Mouse (Mus musculus) adrenal gland, postnatal 4 days (tissue): ENCODE results near the gene Arl4c. TPM values are rescaled to one million over a fixed set of nuclear protein-coding genes. Genes with fewer than 3 reads are reported as not detected.
"Not testable (repeated sequence)": the region's sequence is repeated elsewhere in the genome, so short reads cannot be mapped to it uniquely, and the experiment has no call there.

Experiments
- DNase-seq, 2 experiments: peaks; one replicate each; pipeline ENCODE4 v3.0.0; 2021 to 2022; ENCODE audit warnings: low spot score in 2 of 2, mixed read lengths in 2 of 2
- total RNA-seq, 2 experiments: library from RNA; stranded (reverse); gene quantifications; 2 replicates each; pipeline ENCODE4 v1.2.3; 2021

Gene Arl4c
- total RNA-seq, 2 experiments from 2014 or later = 19.0 to 24.8 TPM

DNA sequence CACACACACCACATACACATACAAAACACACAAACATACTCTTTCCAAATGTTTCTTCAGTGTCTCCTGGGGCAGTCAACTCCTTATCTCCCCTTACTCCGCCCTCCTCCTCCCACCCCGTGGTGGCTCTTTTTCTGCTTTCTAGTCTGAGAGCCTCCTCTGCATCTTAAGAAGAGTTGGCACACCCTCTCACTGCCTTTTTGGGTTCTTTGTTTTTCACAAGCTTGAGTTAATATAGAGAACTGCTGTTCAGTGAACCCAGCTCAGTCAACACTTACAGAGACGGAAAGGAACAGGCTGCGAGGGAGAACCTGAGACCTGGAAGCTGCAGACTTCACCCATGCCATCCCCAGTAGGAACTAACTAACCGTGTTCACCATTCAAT is 45.9 kb downstream of the Arl4c start:
- DNase-seq = no peak

DNA sequence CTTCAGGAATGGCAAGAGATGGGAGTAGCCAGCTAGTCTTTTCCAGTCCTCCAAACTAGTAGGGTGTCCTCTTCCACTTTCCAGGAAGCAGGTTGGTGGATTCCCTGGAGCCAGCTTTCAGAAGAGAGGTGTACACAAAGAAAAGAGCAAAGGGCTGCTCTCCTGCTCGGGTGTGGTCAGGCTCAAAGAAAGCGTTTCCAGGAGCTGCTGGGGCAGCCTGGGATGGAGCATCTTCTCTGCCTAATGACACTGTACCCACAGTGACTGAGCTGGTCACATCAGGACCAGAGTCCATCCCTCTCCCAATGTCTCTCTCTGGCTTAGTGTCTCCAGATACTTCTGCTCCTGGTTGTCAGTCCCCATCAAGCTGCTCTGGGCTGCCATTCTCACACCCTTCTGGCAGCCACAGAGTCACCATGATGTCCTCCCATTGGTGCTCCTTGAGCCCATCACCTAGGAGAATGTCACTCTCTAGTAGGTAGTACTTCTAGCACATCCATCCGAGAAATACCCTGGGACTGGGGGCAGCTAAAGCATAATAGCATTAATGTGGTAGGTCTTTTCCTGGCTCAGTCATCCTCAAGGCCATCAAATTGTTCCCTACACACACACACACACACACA is 46.4 kb downstream of the Arl4c start:
- no peak for DNase-seq

DNA sequence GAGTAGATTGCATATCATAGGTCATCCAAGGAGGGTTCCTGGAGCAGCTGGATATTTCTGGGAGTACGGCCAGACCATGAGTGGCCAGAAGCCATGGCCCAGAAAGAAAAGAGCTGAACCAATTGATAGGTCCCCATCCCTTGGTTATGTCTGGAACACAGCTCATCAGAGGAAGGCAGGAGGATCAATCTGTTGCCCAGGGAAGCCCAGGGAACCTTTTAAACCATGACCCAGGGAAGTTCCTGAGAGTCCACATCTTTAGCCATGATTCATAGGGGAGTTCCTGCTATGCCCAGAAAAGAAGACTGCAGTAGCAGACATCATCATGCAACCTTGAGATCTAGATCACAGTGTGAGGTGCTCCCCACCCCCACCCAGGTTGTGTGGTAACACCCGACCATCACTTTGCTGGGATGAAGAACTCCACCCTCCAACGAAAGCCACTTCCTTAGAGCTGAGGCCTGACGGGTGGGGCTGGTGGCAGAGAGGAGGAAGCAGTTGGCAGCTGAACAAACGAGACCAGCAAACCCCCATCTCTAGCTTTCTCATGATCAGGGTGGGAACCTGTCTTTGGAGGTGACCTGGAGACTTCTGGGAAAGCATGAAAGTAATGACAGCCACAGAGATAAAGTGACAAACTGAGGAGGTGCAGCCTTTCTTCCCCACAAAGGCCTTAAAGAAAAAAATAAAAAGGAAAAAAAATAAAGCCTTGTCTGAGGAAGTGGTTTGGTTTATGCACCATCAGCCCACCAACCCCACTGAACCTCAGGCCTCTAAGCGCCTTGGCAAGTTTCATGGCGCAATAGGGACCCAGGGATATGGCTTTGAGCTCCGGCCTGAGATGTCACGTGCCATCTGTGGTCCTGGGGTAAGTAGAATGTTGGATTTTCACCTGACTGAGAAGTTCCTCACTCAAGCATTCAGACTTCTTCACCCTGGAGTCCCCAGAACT is 47.2 kb downstream of the Arl4c start:
- peak in 1 of 2 experiments; percentile 5 for DNase-seq

DNA sequence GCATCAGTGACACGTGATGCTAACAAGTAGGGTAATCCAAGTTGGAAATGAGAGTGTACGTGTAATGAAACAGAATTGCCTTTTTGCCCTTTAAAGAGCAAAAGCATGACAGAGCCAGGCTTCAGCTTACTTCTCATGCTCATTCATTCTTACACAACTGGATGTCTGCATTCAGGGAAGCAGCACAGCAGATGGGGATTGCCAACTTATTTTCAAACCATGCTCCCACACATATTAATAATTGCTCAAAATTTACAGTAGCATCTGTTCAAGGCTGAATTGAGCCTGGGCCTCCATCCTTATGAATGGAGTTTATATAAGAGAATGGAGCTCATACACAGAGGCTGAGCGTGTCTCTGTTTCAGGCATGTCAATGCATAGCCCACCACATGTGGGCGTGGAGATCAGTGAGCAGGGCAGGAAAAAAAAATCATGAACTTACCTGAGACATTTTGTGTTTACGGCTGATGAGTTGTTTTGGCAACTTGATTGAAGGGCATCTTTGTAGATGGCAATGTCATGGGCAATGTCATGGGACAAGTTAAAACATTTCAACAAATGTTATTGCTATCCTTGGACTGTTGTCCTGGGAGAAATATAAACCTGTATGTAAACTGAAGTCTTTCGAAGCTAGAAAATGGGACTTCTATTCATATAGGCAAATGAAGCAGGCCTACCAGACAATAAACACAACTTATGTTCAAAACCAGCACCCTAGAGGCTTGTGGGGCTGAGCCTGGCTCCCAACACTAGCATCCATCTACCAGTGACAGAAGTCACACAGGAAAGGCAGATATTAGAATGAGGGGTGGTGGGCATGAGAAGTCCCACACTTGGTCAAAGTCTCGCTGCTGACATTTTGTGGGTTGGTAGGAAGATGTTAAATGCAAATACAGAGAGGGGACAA is 48.2 kb downstream of the Arl4c start:
- no peak for DNase-seq

DNA sequence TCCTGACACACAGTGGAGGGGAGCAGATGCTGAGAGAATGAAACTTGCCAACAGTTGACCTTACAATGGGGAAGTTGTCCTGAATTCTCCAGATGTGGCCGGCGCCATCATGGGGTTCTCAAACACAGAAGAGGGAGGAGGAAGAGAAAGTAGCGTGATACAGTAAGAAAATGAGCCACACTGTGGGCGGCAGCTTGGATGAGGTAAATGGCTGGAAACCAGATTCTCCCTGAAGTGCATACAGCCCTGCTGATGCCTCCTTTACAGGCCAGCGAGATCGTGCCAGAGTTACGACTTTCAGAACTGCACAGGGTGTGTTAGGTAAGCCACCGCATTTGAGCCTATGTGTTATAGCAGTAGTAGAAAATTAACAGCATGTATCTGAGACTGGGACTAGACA is 49.3 kb downstream of the Arl4c start:
- no peak for DNase-seq

DNA sequence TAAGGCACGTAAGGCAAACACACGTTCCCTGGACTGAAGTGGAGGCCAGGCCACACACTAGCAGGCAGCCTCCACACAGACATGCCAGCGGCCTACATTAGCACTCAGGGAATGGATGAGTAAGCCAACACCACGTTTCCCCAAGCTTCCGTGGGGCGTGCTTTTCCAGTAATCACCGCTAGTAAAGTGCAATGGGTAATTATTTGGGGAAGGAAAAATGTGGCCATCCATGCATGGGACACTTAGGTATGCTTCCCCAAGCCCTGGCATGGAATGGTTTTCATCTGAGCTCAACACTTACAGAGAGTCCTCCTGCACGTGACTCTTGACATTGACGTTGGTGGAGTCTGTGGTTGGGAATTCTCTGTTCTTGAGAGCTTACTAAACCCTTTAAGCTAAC is 50.4 kb downstream of the Arl4c start:
- DNase-seq = no peak

DNA sequence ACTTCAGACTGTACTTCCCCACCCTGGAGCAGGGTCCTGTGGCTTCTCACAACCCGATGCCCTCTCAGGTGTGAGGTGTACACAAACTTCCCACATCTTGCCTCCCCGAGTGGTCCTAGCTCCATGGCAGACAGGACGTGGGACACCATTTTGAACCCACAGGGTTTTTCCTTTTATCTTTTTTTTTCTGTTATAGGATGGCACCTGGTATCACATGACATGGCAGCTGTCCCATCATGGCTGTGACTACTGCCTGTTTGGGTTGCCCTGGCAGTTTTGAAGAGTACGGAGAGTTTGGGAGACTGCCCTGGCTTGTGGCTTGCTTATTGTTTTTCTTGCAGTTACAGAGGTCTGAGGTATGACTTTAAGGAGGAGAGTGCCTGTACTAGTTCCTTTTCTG is 53.3 kb downstream of the Arl4c start:
- DNase-seq = no peak

DNA sequence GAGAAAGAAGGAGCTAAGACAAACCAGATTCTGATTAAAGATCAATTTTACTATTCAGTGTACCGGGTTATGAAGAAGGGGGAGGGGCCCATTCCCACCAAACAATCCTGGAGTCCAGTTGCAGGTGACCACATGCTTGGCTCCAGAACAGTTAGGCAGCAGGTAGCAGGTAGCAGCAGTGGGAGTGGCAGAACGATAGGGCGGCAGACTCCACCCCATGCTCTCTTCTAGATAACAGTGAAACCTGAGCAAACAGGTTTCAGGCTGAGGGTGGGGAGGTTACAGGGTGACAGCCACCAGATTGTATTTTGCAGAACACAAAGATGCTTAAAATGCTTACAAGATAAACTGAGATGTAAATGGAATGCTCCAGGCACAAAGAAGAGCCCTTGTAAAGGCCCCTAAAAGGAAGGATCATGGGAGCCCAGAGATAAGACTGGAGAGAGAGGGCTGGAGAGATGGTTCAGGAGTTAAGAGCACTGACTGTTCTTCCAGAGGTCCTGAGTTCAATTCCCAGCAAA is 56.4 kb downstream of the Arl4c start:
- DNase-seq = no peak

DNA sequence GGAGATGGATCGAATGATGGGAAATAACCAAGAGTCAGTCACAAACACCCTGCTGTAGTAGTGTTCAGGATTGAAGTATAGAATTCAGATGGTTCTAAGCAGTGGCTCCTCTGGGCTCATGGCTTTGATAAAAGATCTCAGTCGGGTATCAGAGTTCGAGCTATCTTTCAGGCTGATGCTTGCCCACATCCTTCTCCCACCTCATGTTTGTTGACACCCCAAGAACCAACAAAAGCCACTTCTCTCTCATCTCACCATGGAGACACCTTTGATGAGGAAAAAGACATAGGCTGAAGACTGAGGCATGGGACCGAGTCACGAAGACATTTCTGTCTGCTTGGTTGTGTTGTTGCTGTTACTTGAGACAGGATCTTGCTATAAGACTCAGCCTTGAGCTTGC is 57.6 kb downstream of the Arl4c start:
- no peak for DNase-seq

DNA sequence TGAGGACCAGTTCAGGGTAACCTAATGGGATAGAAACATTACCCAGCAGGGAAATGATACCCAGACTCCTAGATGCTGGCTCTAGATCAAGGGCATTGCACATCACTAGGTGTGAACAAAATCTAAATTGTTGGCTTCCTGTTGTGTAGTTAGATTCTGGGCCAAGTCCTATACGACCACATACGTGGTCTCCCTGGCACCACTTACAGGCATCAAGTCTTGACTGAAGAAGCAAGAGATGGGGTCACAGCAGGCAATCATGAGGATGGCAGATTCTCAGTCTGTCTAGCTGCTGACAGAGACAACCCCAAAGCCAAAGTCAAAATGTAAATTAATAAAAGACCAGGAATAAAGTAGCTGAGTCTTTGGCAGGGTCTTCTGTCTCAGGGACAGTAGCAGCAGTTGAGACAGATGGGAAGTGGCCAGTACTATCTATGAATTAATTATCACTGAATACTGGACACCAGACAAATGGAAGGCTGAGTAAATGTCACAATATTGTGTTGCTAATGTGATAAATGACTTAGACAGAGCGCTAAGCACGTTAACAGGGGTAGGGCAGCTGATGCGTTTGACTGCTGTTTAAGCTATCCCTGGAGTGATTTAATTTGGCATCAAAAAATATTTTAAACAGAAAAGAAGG is 58.7 kb downstream of the Arl4c start:
- DNase-seq = no peak

DNA sequence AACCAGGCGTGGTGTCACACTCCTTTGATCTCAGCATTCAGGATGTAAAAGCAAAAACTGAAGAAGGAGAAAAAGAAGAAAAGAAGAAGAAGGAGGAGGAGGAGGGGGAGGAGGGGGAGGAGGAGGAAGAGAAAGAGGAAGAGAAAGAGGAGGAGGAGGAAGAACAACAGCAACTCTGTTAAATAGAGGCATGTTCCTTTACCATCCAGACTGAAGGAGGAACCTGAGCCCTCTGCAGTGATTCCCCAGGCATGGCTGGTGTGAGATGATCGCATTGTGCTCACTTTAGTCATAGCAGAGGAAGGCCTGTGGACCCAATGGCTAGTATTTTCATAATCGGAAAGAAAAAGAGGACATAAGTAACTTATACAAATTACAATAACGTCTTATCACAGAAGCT is 59.3 kb downstream of the Arl4c start:
- no peak for DNase-seq

DNA sequence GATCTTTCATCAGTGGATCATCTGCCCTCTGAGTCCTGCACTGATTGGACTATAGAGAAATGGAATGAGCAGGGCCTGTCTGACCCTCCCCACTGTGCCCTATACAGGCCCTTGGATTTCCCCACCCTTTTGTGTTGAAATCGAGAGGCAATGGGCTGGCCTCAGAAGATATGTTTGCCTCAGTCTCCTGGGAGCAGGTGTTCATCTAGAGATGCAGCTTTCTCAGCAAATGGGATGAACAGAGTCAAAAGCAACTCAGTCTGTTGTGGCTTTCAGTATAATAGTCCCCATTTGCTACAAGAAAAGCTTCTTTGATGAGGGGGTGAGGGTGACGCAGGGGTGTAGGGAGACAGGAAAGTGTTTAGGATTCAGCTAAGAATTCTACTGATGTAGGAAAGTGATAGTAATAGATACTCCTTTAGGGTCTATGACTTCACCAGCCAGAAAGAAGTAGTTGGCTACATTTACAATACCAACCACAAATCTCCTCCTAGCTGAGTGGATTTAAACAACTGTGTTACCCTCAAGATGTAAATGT is 60.3 kb downstream of the Arl4c start:
- no peak for DNase-seq

DNA sequence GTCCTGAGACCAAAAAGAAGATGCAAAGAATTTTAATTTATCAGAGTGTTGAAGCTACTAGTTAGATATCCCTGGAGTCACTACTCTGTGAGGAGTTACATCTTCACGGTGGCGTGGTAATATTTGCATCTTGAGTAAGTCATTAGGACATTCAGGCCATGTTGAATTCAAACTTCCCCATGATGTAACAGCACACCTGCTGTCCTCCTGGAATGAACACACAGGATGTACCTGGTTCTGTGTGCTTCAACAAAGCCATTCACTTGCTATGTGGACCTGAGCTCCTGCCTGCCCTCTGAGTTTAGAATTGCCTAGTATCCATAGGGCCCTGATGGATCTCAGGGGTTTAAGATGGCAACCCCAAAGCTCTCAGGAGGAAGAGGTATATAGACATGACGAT is 60.8 kb downstream of the Arl4c start:
- DNase-seq = no peak

DNA sequence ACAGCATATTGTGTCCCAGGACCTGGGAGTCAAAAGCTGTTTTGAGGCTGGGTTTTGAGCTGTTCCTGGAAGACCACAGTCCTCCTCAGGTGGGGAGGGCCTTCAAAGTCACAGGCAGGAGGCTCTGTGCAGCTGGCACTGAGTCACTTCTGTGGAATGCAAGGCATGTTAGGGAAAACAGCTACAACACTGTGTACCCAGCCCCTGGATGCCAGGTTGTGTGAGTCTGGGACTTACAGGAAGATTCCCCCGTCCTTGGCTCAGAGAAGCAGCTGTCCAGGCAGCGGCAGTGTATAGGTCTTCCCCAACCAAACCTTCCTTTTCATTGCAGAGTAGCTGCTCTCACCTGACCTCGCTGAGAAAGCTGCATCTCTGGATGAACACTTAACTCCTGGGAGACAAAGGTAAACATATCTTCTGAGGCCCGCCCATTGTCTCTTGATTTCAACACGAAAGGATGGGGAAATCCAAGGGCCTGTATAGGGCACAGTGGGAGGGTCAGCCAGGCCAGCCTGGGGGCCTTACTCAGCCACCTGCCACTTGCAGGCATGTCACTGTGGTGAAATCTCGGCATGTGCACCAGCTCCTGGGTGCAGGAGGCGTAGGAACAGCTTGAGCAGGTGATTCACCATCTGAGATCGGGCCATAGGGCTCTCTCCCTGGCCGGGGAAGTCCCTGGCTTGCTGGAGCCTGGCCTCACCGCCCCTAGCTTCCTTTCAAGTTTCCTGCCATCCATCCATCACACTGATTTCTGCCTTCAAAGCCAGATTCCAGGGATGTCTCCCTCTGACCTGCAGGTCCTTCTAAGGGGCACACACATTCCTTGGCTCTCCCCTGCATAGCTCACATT is 62.4 kb downstream of the Arl4c start:
- DNase-seq = no peak

DNA sequence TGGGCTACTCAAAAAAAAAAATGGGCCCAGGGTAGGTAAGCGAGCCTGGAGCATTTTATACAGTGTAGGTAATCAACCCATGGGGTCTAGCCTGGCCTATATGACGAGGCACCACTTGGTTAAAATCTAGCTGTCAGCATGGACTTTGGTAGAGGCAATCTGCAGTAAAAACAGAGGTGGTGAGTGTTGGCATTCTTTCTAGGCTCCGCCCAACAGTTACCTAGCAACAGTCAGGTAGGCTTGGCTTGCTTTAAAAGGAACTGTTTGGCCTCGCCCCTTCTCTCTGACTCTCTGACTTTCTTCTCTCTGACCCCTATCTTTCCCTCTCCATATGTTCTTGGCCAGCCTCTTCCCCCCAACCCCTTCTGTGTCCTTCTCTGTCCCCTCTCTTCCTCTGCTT is 63.4 kb downstream of the Arl4c start:
- DNase-seq = no peak

DNA sequence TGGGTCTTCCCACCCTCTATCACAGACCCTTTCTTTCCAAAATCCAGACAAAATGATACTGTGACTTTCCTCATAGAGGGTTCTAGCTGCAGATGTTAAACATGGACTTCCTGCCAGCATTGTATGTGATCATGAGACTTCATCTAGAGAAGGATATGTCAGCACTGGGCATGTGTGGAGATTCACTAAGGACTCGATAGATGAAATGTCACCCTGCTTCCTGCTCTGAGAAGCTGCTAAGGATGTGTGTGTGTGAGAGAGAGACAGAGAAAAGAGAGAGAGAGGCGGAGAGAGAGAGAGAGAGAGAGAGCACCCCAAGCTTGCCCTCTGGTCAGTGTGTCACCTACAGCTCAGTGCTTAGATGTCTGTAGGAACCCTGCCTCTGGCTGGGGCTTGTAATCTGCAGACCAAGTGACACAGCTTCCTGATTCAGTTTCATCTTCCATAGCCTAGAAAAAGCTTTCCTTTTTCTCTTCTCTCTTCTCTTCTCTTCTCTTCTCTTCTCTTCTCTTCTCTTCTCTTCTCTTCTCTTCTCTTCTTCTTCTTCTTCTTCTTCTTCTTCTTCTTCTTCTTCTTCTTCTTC is 65.4 kb downstream of the Arl4c start:
- DNase-seq = not testable (repeated sequence)

DNA sequence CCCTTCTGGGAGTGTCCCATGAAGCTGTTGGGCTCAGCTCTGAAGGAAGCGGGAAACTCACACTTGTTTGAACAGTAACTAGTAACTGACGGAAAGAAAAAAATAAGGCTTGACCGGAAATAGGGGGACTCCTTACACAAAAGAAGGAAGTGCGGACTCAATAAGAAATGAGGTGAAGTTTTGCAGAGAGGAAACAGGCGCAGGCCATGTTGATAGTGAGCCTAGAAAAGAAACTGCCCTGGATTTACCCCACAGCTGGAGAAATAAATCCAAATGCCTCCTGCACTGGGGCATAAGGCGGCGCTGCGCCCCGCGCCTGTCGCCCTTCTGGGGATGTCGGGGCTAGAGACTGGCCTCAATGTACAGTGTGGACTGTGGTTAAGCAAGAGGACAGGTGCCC is 66.4 kb downstream of the Arl4c start:
- no peak for DNase-seq

DNA sequence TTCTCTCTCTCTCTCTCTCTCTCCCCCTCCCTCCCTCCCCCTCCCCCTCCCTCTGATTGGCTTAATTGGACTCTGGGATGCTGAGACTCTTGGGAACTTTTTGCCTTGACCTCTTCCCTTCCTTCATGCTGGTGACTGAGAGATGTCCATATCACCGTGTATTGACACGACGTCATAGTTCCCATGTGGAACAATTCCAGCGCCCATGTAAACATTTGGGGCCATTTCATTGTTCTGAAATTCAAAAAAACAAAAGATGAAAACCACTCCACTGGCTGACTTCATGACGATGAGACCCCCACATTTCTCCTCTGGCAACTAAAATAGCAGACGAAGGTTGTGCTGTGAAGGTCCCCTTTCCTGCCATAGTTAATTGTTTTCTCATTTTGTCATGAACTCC is 69.2 kb downstream of the Arl4c start:
- DNase-seq = no peak

DNA sequence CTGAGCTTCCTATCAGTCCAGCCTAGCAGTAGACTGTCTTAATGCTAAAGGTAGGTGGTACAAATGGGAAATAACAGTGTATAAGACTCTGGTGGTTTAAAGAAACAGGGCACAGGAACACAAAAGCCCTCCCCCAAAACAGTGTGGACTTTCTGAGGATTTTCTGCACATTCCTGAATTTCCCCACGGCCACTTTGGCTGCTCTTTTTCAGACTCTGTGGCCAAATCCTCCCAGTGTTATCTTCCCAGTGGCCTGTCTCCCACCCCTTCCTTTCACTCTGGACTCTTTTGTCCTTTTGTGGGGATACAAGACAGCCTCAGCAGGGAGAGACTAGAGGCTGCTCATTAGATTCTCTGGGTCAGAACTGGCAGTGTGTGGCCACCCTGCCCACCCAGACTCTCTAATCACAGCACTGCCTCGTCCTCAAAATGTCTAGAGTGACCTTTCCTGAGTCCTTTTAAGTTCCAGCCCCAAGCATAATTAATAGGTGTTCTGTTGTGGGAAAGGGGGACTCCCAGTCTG is 72.0 kb downstream of the Arl4c start:
- no peak for DNase-seq
